Mouse (Mus musculus): ENCODE data around the gene Gjc3. TPM values are rescaled to one million over a fixed set of nuclear protein-coding genes. Genes with fewer than 3 reads are reported as not detected.

The Gjc3 gene
- polyA plus RNA-seq, 1 experiment from 2014 or later = not detected

Other genes with a start within 250 kb of the Gjc3 start
- 1.4 TPM in 2 replicates for gene Nyap1, start 221.5 kb downstream of the Gjc3 start, polyA plus RNA-seq (2016; fragmentation: Nextera tagmentation; extraction: Ambion mirVana)
- gene Tsc22d4, start 217.4 kb downstream of the Gjc3 start, polyA plus RNA-seq (2016; fragmentation: Nextera tagmentation; extraction: Ambion mirVana) = 147 and 165 TPM in 2 replicates
- gene Ppp1r35, start 184.2 kb downstream of the Gjc3 start, polyA plus RNA-seq (2016; fragmentation: Nextera tagmentation; extraction: Ambion mirVana) = 31.3 and 49.2 TPM in 2 replicates
- gene Mepce, start 175.4 kb downstream of the Gjc3 start, polyA plus RNA-seq (2016; fragmentation: Nextera tagmentation; extraction: Ambion mirVana) = 7.1 and 10.4 TPM in 2 replicates
- 10.0 and 12.5 TPM in 2 replicates for gene Zcwpw1, start 175.3 kb downstream of the Gjc3 start, polyA plus RNA-seq (2016; fragmentation: Nextera tagmentation; extraction: Ambion mirVana)
- 1.3 and 2.0 TPM in 2 replicates for gene Pilra, start 126.8 kb downstream of the Gjc3 start, polyA plus RNA-seq (2016; fragmentation: Nextera tagmentation; extraction: Ambion mirVana)
- 0.26 and 0.28 TPM in 2 replicates for gene Pilrb1, start 105.0 kb downstream of the Gjc3 start, polyA plus RNA-seq (2016; fragmentation: Nextera tagmentation; extraction: Ambion mirVana)
- gene Pilrb2, start 91.3 kb downstream of the Gjc3 start, polyA plus RNA-seq (2016; fragmentation: Nextera tagmentation; extraction: Ambion mirVana) = 0.64 and 1.0 TPM in 2 replicates
- 0.14 TPM in 1 of 2 replicates, not detected in the other for gene Cyp3a13, start 41.5 kb downstream of the Gjc3 start, polyA plus RNA-seq (2016; fragmentation: Nextera tagmentation; extraction: Ambion mirVana)
- gene Azgp1, start 18.4 kb upstream of the Gjc3 start, polyA plus RNA-seq (2016; fragmentation: Nextera tagmentation; extraction: Ambion mirVana) = not detected in 2 replicates
- not detected in 2 replicates for gene Smok3a, start 58.2 kb upstream of the Gjc3 start, polyA plus RNA-seq (2016; fragmentation: Nextera tagmentation; extraction: Ambion mirVana)
- not detected in 2 replicates for gene Smok3b, start 58.3 kb upstream of the Gjc3 start, polyA plus RNA-seq (2016; fragmentation: Nextera tagmentation; extraction: Ambion mirVana)
- gene Smok3c, start 90.1 kb upstream of the Gjc3 start, polyA plus RNA-seq (2016; fragmentation: Nextera tagmentation; extraction: Ambion mirVana) = not detected in 2 replicates
- gene Zkscan1, start 122.0 kb upstream of the Gjc3 start, polyA plus RNA-seq (2016; fragmentation: Nextera tagmentation; extraction: Ambion mirVana) = 15.6 and 15.8 TPM in 2 replicates
- gene Zscan21, start 153.8 kb upstream of the Gjc3 start, polyA plus RNA-seq (2016; fragmentation: Nextera tagmentation; extraction: Ambion mirVana) = 50.0 and 65.1 TPM in 2 replicates
- gene Zfp113, start 192.6 kb upstream of the Gjc3 start, polyA plus RNA-seq (2016; fragmentation: Nextera tagmentation; extraction: Ambion mirVana) = 10.3 and 18.8 TPM in 2 replicates
- gene Cops6, start 198.0 kb upstream of the Gjc3 start, polyA plus RNA-seq (2016; fragmentation: Nextera tagmentation; extraction: Ambion mirVana) = 366 and 394 TPM in 2 replicates
- gene Ap4m1, start 208.9 kb upstream of the Gjc3 start, polyA plus RNA-seq (2016; fragmentation: Nextera tagmentation; extraction: Ambion mirVana) = 13.4 and 15.0 TPM in 2 replicates
- 189 and 225 TPM in 2 replicates for gene Mcm7, start 209.3 kb upstream of the Gjc3 start, polyA plus RNA-seq (2016; fragmentation: Nextera tagmentation; extraction: Ambion mirVana)
- 89.3 and 113 TPM in 2 replicates for gene Taf6, start 224.4 kb upstream of the Gjc3 start, polyA plus RNA-seq (2016; fragmentation: Nextera tagmentation; extraction: Ambion mirVana)
- 31.6 and 46.9 TPM in 2 replicates for gene Cnpy4, start 224.4 kb upstream of the Gjc3 start, polyA plus RNA-seq (2016; fragmentation: Nextera tagmentation; extraction: Ambion mirVana)
- 5.6 and 6.6 TPM in 2 replicates for gene Mblac1, start 231.2 kb upstream of the Gjc3 start, polyA plus RNA-seq (2016; fragmentation: Nextera tagmentation; extraction: Ambion mirVana)